Mouse (Mus musculus): ENCODE measurements around the gene Krt7. TPM values are rescaled to one million over a fixed set of nuclear protein-coding genes. Genes with fewer than 3 reads are reported as not detected.
A peak's percentile ranks its signal among the peaks of the same experiment; 100 is the strongest.

The Krt7 gene
- polyA plus RNA-seq (2012; rRNA removed): 0.86 and 1.7 TPM in 2 replicates

- Histone ChIP-seq H3K27me3 (ENCODE audit: control insufficient read depth, insufficient read depth, low read length) (no peaks in the 10 kb centered on the region), H3K4me3 (ENCODE audit: extremely low read depth, insufficient read depth, insufficient read length) (no peak within 1 kb of the TSS), H3K27ac (ENCODE audit: insufficient read depth, low read length) (no peak within 1 kb of the TSS), H3K4me1 (ENCODE audit: control insufficient read depth, insufficient read depth, insufficient read length) (no peaks in the 10 kb centered on the region), H3K36me3 (ENCODE audit: control insufficient read depth, insufficient read depth, low read length) (no peaks in the 10 kb centered on the region)
- 12% methylated on average over 2 of the region's 2 CpGs for WGBS
- no peak for TF ChIP-seq CTCF (IDR thresholded peaks at IDR 0.05; ENCODE audit: extremely low read depth, insufficient read depth, insufficient read length, insufficient replicate concordance)
- TF ChIP-seq POLR2A (IDR thresholded peaks at IDR 0.05; ENCODE audit: low read depth, low read length): no peak
- DNase-seq (ENCODE audit: low read depth in 1 of 2, low spot score in 2 of 2): no peak
These were observed at the start of gene Krt7 for GRCm38 (mm10) chr15:101410775-101411174. Gene Krt7, plus strand, starts transcription at chr15:101411043.

DNA sequence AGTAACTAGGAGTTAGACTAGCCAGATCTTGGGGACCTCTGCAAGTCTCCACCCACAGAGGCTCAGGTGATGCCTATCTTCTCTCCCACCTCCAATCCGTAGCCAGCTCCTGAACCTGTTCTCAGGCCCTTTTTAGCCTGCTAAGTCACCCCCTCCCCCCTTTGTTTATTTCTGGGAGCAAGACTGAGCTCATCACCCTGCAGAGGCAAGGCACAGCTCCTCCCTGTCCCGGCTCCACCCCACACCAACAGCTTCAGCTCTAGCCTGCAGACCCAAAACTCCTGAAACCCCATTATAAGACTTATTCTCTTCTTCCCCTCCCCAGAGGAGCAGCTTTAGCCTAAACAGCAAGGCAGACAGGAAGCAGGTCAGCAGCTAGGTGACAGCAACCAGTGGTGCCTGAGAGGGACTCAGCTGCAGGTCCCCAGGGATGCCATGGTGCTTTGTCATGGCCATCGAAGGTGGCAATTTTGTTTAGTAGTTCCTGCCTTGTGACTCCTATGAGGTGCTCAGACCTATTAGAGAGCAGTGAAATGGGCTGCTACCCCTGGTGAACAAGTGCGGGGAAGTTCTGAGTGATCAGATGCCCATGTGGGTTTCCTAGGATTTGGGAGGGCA is 48.3 kb upstream of the Krt7 start:
- no peaks in the 10 kb centered on the region; the same call in 1 of the 2 replicates for H3K4me1 ChIP-seq (ENCODE audit: control insufficient read depth, insufficient read depth, insufficient read length)
- 52% methylated on average over 4 of the region's 4 CpGs for WGBS
- no peak overlapping the region for H3K4me3 ChIP-seq (ENCODE audit: extremely low read depth, insufficient read depth, insufficient read length)
- TF ChIP-seq CTCF (IDR thresholded peaks at IDR 0.05; ENCODE audit: extremely low read depth, insufficient read depth, insufficient read length, insufficient replicate concordance) (no peak), POLR2A (IDR thresholded peaks at IDR 0.05; ENCODE audit: low read depth, low read length) (no peak)
- no peak overlapping the region for H3K27ac ChIP-seq (ENCODE audit: insufficient read depth, low read length)
- H3K27me3 ChIP-seq (ENCODE audit: control insufficient read depth, insufficient read depth, low read length): no peaks in the 10 kb centered on the region
- DNase-seq (ENCODE audit: low read depth in 1 of 2, low spot score in 2 of 2): peak; percentile 31 to 49
- H3K36me3 ChIP-seq (ENCODE audit: control insufficient read depth, insufficient read depth, low read length): no peaks in the 10 kb centered on the region

DNA sequence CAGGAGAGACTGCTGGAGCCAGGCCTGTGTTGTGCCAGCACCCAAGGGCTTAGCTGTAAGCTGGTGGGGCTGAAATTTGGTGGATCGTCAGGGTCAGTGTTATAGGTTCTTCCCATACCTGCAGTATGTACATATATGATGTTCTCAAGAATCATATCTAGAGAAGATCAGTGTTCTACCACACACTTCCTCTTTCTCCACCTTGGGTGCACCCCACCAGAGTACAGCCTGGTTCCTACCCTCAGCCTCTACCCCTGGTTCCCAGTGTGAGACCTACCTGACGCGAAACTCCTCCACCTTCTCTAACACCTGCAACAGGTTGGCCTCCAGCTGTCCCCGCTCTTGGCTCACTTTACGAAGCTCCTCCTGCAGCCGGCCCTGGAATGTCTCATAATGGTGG is 46.9 kb upstream of the Krt7 start:
- Histone ChIP-seq H3K4me3 (ENCODE audit: extremely low read depth, insufficient read depth, insufficient read length) (no peak overlapping the region; the same call in 1 of the 2 replicates), H3K27me3 (ENCODE audit: control insufficient read depth, insufficient read depth, low read length) (no peaks in the 10 kb centered on the region), H3K36me3 (ENCODE audit: control insufficient read depth, insufficient read depth, low read length) (no peaks in the 10 kb centered on the region), H3K27ac (ENCODE audit: insufficient read depth, low read length) (no peak overlapping the region), H3K4me1 (ENCODE audit: control insufficient read depth, insufficient read depth, insufficient read length) (no peaks in the 10 kb centered on the region; the same call in 1 of the 2 replicates)
- WGBS: 43% methylated on average over 6 of the region's 6 CpGs
- TF ChIP-seq POLR2A (IDR thresholded peaks at IDR 0.05; ENCODE audit: low read depth, low read length) (no peak), CTCF (IDR thresholded peaks at IDR 0.05; ENCODE audit: extremely low read depth, insufficient read depth, insufficient read length, insufficient replicate concordance) (no peak)
- no peak for DNase-seq (ENCODE audit: low read depth in 1 of 2, low spot score in 2 of 2)

- no peaks in the 10 kb centered on the region; the same call in 1 of the 2 replicates for H3K4me1 ChIP-seq (ENCODE audit: control insufficient read depth, insufficient read depth, insufficient read length)
These were observed 46.4 kb upstream of the Krt7 start for GRCm38 (mm10) chr15:101364425-101364824.

GRCm38 (mm10) chr15:101364891-101365671 is 45.8 kb upstream of the Krt7 start:
- Histone ChIP-seq H3K4me3 (ENCODE audit: extremely low read depth, insufficient read depth, insufficient read length) (no peak overlapping the region), H3K36me3 (ENCODE audit: control insufficient read depth, insufficient read depth, low read length) (no peaks in the 10 kb centered on the region), H3K4me1 (ENCODE audit: control insufficient read depth, insufficient read depth, insufficient read length) (no peaks in the 10 kb centered on the region; the same call in 1 of the 2 replicates), H3K27ac (ENCODE audit: insufficient read depth, low read length) (no peak overlapping the region), H3K27me3 (ENCODE audit: control insufficient read depth, insufficient read depth, low read length) (no peaks in the 10 kb centered on the region)
- WGBS: 86% methylated on average over 7 of the region's 7 CpGs
- TF ChIP-seq POLR2A (IDR thresholded peaks at IDR 0.05; ENCODE audit: low read depth, low read length) (no peak), CTCF (IDR thresholded peaks at IDR 0.05; ENCODE audit: extremely low read depth, insufficient read depth, insufficient read length, insufficient replicate concordance) (no peak)
- no peak for DNase-seq (ENCODE audit: low read depth in 1 of 2, low spot score in 2 of 2)

More at GRCm38 (mm10) chr15:101364425-101364824, 46.4 kb upstream of the Krt7 start:
- Histone ChIP-seq H3K4me3 (ENCODE audit: extremely low read depth, insufficient read depth, insufficient read length) (no peak overlapping the region; the same call in 1 of the 2 replicates), H3K36me3 (ENCODE audit: control insufficient read depth, insufficient read depth, low read length) (no peaks in the 10 kb centered on the region), H3K27ac (ENCODE audit: insufficient read depth, low read length) (no peak overlapping the region), H3K27me3 (ENCODE audit: control insufficient read depth, insufficient read depth, low read length) (no peaks in the 10 kb centered on the region)
- TF ChIP-seq CTCF (IDR thresholded peaks at IDR 0.05; ENCODE audit: extremely low read depth, insufficient read depth, insufficient read length, insufficient replicate concordance): no peak
- TF ChIP-seq POLR2A (IDR thresholded peaks at IDR 0.05; ENCODE audit: low read depth, low read length): no peak
- DNase-seq (ENCODE audit: low read depth in 1 of 2, low spot score in 2 of 2): no peak
- 49% methylated on average over 6 of the region's 6 CpGs for WGBS

GRCm38 (mm10) chr15:101365721-101366120 is 45.1 kb upstream of the Krt7 start:
- no peaks in the 10 kb centered on the region for H3K27me3 ChIP-seq (ENCODE audit: control insufficient read depth, insufficient read depth, low read length)
- WGBS: 67% methylated on average over 4 of the region's 4 CpGs
- no peak overlapping the region for H3K27ac ChIP-seq (ENCODE audit: insufficient read depth, low read length)

More at GRCm38 (mm10) chr15:101365721-101366120, 45.1 kb upstream of the Krt7 start:
- no peaks in the 10 kb centered on the region; the same call in 1 of the 2 replicates for H3K4me1 ChIP-seq (ENCODE audit: control insufficient read depth, insufficient read depth, insufficient read length)
- no peak for DNase-seq (ENCODE audit: low read depth in 1 of 2, low spot score in 2 of 2)
- TF ChIP-seq CTCF (IDR thresholded peaks at IDR 0.05; ENCODE audit: extremely low read depth, insufficient read depth, insufficient read length, insufficient replicate concordance) (no peak), POLR2A (IDR thresholded peaks at IDR 0.05; ENCODE audit: low read depth, low read length) (no peak)
- H3K4me3 ChIP-seq (ENCODE audit: extremely low read depth, insufficient read depth, insufficient read length): no peak overlapping the region
- H3K36me3 ChIP-seq (ENCODE audit: control insufficient read depth, insufficient read depth, low read length): no peaks in the 10 kb centered on the region

All from spleen, adult 2 months (tissue).